Mouse (Mus musculus) brain, embryonic 18.5 days (tissue): ENCODE results near the gene Gpr119.

Experiments
- DNase-seq: peaks from one replicate; pipeline ENCODE4 v3.0.0-alpha.2; 2012; ENCODE audit warnings: low read depth, low spot score

The Gpr119 gene

GRCm38 (mm10) chrX:48674171-48674570, at the start of gene Gpr119:
Gpr119 (minus strand) TSS chrX:48674478.
- no peak for DNase-seq

DNA sequence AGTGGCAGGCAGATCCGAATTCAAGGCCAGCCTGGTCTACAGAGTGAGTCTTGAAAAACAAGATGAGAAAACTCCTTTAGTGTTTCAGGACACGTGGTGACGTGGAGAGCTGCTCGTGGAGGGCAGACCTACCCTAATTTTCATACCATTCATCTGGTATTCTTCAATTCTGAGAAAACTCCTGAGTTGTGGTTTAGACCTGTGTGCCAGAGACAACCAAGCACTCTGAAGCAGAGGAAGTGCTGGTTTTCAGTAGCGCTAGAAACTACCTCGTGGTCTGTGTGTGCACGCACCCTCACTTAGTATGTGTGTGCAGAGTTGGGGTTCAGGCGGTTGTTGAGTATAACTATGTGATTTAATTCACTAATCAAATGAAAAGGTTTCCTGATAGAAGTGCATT, 38.6 kb upstream of the Gpr119 start:
- no peak for DNase-seq

DNA sequence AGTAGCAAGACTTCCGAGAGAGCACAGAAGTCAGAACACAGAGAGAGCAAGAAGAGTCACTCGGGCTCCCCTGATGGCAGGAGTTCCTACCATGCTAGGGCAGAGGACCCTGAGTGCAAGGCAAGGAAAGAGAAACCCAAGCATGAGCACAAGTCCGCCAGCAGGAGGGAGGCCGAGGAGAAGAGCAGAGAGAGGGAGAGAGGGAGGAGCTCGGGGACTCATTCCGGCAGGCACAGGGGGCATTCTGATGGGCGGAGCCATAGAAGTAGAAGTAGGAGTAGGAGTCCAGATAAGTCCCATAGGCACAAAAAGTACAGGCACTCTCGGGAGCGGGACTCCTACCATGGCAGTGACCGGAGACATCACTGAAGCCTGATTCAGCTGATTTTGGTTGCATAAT, 35.4 kb upstream of the Gpr119 start:
- DNase-seq = no peak

DNA sequence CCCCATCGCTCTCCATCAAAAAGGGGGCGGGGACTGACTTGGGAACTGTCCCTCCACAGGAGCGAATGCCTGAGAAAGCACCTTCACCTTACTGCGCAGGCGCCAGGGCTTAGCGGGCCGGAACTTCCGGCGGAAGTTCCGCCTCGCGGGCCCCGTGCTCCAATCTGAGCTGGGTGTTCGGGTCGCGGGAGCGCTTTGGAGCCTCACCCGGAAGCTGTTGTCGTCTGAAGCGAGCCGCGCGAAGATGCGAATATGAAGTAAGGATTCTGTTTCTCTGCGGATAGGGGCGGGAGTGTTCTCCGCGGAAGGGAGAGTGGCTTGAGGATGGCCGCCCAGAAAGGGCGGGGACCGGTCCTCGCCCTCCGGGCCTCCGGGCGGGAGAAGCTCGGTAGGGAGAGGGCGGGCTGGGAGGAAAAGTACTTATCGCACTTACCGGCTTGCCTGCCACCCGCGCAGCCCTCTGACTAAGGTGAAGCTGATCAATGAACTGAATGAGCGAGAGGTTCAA, 20.6 kb upstream of the Gpr119 start, which contains the start of gene Rbmx2:
TSS of gene Rbmx2 (plus strand) at position 141 of the 508 bp plus-strand sequence.
- DNase-seq = peak; percentile 85

- no peak for DNase-seq
Measured at GRCm38 (mm10) chrX:48694460-48694859, 20.2 kb upstream of the Gpr119 start.

- no peak for DNase-seq
Measured at GRCm38 (mm10) chrX:48683857-48684256, 9.6 kb upstream of the Gpr119 start.

- DNase-seq = no peak
Measured at GRCm38 (mm10) chrX:48683451-48683850, 9.2 kb upstream of the Gpr119 start.

GRCm38 (mm10) chrX:48671714-48672113, 2.6 kb downstream of the Gpr119 start:
- no peak for DNase-seq

DNA sequence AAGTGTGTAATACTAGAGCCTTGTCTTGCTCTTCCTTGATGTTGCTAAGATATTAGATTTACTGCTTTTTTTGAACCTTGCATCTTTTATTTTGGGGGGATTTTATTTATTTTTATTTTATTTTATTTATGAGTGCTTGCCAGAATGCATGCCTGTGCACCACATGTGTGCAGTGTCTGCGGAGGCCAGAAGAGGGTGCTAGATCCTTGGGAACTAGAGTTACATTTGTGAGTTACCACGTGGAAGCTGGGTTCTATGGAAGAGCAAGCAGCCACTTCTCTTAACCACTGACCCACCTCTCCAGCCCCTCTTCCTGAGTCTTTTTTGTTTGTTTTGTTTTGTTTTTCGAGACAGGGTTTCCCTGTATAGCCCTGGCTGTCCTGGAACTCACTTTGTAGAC, 4.7 kb downstream of the Gpr119 start:
- DNase-seq = no peak

GRCm38 (mm10) chrX:48666807-48667206, 7.5 kb downstream of the Gpr119 start:
- no peak for DNase-seq

GRCm38 (mm10) chrX:48644122-48644521, 30.2 kb downstream of the Gpr119 start:
- no peak for DNase-seq

DNA sequence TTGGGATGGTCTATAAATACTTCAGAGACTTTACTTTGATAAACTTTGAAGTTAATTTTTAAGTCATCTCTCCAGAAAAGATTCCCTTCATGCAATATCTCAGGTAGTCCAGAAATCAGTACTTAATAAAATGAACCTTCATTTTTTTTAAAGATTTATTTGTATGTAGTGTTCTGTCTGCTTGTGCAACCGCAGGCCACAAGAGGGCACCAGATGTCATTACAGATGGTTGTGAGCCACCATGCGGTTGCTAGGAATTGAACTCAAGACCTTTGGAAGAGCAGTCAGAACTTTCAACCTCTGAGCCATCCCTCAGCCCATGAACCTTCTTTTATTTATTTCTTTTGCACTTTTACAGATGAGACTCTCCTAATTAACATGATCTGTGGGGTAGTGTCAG, 37.2 kb downstream of the Gpr119 start:
- no peak for DNase-seq

GRCm38 (mm10) chrX:48624054-48624420, 50.2 kb downstream of the Gpr119 start:
- no peak for DNase-seq

DNA sequence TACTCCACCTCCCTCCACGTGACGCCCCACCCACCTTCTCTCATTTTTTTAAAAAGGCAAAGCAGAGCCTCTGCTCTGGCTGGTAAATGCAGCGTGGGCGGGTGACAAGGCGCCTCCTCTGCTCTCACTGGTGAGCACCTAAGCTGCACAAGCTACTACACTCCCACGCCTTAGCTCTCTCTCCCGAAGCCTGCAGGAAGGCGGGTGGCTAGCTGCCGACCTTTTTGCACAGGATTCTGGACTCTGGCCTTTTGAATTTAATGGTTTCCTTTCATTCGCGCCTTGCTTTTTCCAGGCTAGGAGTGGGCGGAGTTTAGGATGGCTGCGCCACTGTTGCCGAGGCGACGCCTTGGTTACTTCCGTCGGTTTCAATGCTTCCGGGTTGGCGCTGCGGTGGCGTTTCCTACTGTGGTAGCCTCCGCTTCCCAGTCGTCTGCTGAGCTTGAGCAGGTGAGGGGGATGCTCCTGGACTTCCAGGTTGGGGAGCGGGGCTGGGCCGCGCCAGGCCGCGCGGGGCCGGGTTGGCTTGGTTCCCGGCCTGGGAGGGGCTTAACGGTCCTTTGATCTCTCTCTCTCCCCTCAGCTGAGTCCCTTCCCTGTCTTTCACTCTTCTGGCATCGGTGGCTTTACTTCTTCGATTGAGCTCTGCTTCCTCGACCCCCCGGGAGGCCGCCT, 50.8 kb downstream of the Gpr119 start, which contains the start of gene Slc25a14:
TSS of gene Slc25a14 (plus strand) at position 35 of the 675 bp plus-strand sequence.
- peak; percentile 74 for DNase-seq

DNA sequence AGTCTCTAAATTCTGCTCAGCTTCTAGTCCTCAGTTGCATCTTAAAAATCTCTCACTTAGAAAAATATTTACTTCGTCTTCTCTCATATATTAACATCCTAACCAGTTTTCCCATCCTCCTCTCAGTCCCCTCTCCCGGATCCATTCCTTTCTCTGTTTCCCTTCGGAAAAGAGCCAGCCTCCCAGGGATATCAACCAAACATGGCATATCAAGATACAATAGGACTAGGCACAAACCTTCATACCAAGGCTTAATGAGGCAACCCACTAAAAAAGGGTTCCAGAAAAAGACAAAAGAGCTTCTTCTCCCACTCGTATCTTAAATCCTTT, 51.3 kb downstream of the Gpr119 start:
- DNase-seq = no peak
